8 mouse cellular contexts compared by ENCODE assay signal in the genomic region with DNA sequence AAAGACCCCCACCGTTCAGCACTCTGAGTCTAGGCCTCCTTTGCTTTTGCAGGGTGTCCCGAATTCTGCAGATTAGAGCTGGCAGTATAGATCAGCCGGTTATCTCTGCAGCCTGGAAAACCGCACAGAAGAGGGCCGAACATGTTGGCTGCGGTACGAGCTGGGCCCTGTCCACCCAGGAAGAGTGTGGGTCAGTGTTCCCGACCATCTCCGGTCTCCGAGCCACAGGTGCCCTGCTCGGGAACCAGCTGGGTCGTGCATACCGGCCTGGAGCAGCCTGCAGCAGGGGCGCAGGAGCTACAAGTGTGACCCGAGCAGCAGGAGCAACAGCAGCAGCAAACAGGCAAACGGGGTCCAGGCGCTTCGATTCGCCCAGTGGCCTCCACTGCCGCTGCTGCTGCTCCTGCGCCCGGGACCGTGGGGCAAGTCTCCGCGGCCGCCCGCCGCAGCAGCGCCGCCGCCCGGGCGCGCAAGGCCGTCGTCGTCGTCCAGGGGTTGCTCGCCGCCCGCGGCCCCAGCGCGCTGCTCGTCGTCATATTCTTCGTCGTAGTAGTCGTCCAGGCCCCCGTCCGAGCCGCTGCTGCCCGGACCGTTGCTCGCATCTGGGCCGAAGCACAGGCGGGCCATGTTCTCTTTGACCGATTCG. TPM values are rescaled to one million over a fixed set of nuclear protein-coding genes. Genes with fewer than 3 reads are reported as not detected.
DNase-seq lines count a peak whose midpoint lies in the region; ATAC-seq and TF ChIP-seq lines count a peak whose summit lies in the region.

No protein-coding gene starts in this region.

- H3K4me3 ChIP-seq in C2C12 (ENCODE audit: insufficient read depth, poor library complexity, severe bottlenecking) = peak overlapping the region; percentile 63
- H3K4me3 ChIP-seq in heart, embryonic 13.5 days = peak overlapping the region; percentile 88
- H3K4me3 ChIP-seq in kidney, postnatal 0 days (replicated peaks; ENCODE audit: low read depth, low read length) = peak overlapping the region; percentile 91
- H3K4me3 ChIP-seq in midbrain, embryonic 10.5 days = peak overlapping the region; percentile 93

- peak; percentile 57 to 61 for DNase-seq in cerebellum, postnatal 10 days
- no peak for DNase-seq in cerebellum, adult 9-11 months
- DNase-seq in embryo, embryonic 9.5 days (ENCODE audit: extremely low spot score) = peak; percentile 71
- DNase-seq in kidney, postnatal 0 days (ENCODE audit: low spot score) = peak; percentile 61
- DNase-seq in midbrain, embryonic 10.5 days (ENCODE audit: low spot score) = no peak
- DNase-seq in T-cell, adult 2 months (ENCODE audit: low spot score) = no peak

- peaks cover 27% of the 10 kb centered on the region for H3K79me2 ChIP-seq in C2C12 (ENCODE audit: control insufficient read depth, insufficient read depth)

- peak overlapping the region; percentile 90 for H3K4me2 ChIP-seq in heart, embryonic 13.5 days
- peak overlapping the region; percentile 61 for H3K4me2 ChIP-seq in kidney, postnatal 0 days (ENCODE audit: low read length)

- ATAC-seq in heart, embryonic 13.5 days (ENCODE audit: extremely low read depth, insufficient number of reproducible peaks, low FRiP score, low TSS enrichment) = no peak
- peak; percentile 0; the same call in 1 of the 2 replicates for ATAC-seq in kidney, postnatal 0 days (replicated peaks; ENCODE audit: low FRiP score, low read depth)

- H3K27ac ChIP-seq in heart, embryonic 13.5 days (replicated peaks) = peak overlapping the region; percentile 99
- peak overlapping the region; percentile 100 for H3K27ac ChIP-seq in kidney, postnatal 0 days
- peak overlapping the region; percentile 99 for H3K27ac ChIP-seq in midbrain, embryonic 10.5 days (replicated peaks)

- peaks cover 9% of the 10 kb centered on the region for H3K79me3 ChIP-seq in C2C12 (ENCODE audit: low read depth)

- H3K27me3 ChIP-seq in C2C12 (ENCODE audit: control insufficient read depth, insufficient read depth, insufficient read length) = no peaks in the 10 kb centered on the region
- 0 out of 2 replicates have a peak, but pooled peaks cover 7% of the 10 kb centered on the region for H3K27me3 ChIP-seq in heart, embryonic 13.5 days (replicated peaks)
- H3K27me3 ChIP-seq in kidney, postnatal 0 days (ENCODE audit: insufficient read depth, low read length) = no peaks in the 10 kb centered on the region
- H3K27me3 ChIP-seq in midbrain, embryonic 10.5 days (ENCODE audit: low read depth, poor library complexity, severe bottlenecking) = peaks cover 42% of the 10 kb centered on the region

- no peaks in the 10 kb centered on the region for H3K9me3 ChIP-seq in heart, embryonic 13.5 days
- no peaks in the 10 kb centered on the region for H3K9me3 ChIP-seq in kidney, postnatal 0 days (replicated peaks; ENCODE audit: low read length)
- no peaks in the 10 kb centered on the region for H3K9me3 ChIP-seq in midbrain, embryonic 10.5 days (replicated peaks)

- H3ac ChIP-seq in C2C12 (ENCODE audit: control insufficient read depth, insufficient read length, low read depth) = peak overlapping the region; percentile 83

- WGBS in heart, embryonic 13.5 days = under 1% methylated on average over 58 of the region's 59 CpGs
- under 1% methylated on average over 57 of the region's 59 CpGs for WGBS in kidney, postnatal 0 days
- WGBS in midbrain, embryonic 10.5 days = under 1% methylated on average over 59 of the region's 59 CpGs

- H3K36me3 ChIP-seq in C2C12 (ENCODE audit: control insufficient read depth, insufficient read depth) = no peaks in the 10 kb centered on the region
- H3K36me3 ChIP-seq in heart, embryonic 13.5 days = no peaks in the 10 kb centered on the region
- no peaks in the 10 kb centered on the region for H3K36me3 ChIP-seq in kidney, postnatal 0 days (ENCODE audit: insufficient read depth, low read length)
- H3K36me3 ChIP-seq in midbrain, embryonic 10.5 days = peaks cover 7% of the 10 kb centered on the region; the same call in 1 of the 2 replicates

- H3K9ac ChIP-seq in heart, embryonic 13.5 days = peak overlapping the region; percentile 98
- peak overlapping the region; percentile 97 for H3K9ac ChIP-seq in kidney, postnatal 0 days (ENCODE audit: low read depth, low read length)

- peaks cover 35% of the 10 kb centered on the region for H3K4me1 ChIP-seq in heart, embryonic 13.5 days
- H3K4me1 ChIP-seq in kidney, postnatal 0 days (replicated peaks; ENCODE audit: insufficient read depth, low read length) = peaks cover 8% of the 10 kb centered on the region; the same call in 1 of the 2 replicates
- H3K4me1 ChIP-seq in midbrain, embryonic 10.5 days = peaks cover 68% of the 10 kb centered on the region

- peak; percentile 77 for TF ChIP-seq CTCF in C2C12 (IDR thresholded peaks at IDR 0.05; ENCODE audit: control insufficient read depth, insufficient read depth, insufficient read length)
- no peak; the same call in 1 of the 2 replicates for TF ChIP-seq CTCF in kidney, postnatal 0 days (IDR thresholded peaks at IDR 0.05; ENCODE audit: low read depth)

TF ChIP-seq in C2C12, 6 proteins besides CTCF, POLR2A, EP300 and RAD21:
- TF ChIP-seq MAX (IDR thresholded peaks at IDR 0.05) (no peak), MYOD1 (IDR thresholded peaks at IDR 0.05; ENCODE audit: control insufficient read depth, insufficient read length, low read depth) (no peak), MYOG (IDR thresholded peaks at IDR 0.05; ENCODE audit: control insufficient read depth, extremely low read depth, insufficient read length) (no peak), CEBPB (IDR thresholded peaks at IDR 0.05; ENCODE audit: low read depth) (no peak), USF1 (IDR thresholded peaks at IDR 0.05; ENCODE audit: low read depth) (no peak), FOSL1 (IDR thresholded peaks at IDR 0.05; ENCODE audit: insufficient read depth, low read length, poor library complexity, severe bottlenecking) (no peak)

RNA-seq across cellular contexts. Expression of a gene that starts 1.6 kb away (rescaled TPM):
- 20.2 TPM for polyA plus RNA-seq in C2C12 (2012; fragmentation: generic; extraction: Trizol)
- 26.2 and 30.3 TPM in 2 replicates for polyA plus RNA-seq in heart, embryonic 13.5 days (2015; fragmentation: Nextera tagmentation; extraction: Ambion mirVana)
- polyA plus RNA-seq in kidney, postnatal 0 days (2015; fragmentation: Nextera tagmentation; extraction: Ambion mirVana) = 84.7 and 116 TPM in 2 replicates
- polyA plus RNA-seq in midbrain, embryonic 10.5 days (2016; fragmentation: Nextera tagmentation; extraction: Ambion mirVana) = 49.2 and 49.5 TPM in 2 replicates

Comparison
In these comparisons a context has a peak if more than half of its experiments do, and no peak if none do; other contexts are left out.
1. DNase-seq: peak in cerebellum, postnatal 10 days (2 of 2), embryo, embryonic 9.5 days (single experiment) and kidney, postnatal 0 days (single experiment); none in cerebellum, adult 9-11 months (single experiment), midbrain, embryonic 10.5 days (single experiment) and T-cell, adult 2 months (single experiment).
2. Peak in every context shown above with its lines, with median percentiles within 50 percentile points of each other: H3K4me3 ChIP-seq and H3K27ac ChIP-seq.